ENCODE assay signal across 22 mouse cellular contexts in the genomic region with DNA sequence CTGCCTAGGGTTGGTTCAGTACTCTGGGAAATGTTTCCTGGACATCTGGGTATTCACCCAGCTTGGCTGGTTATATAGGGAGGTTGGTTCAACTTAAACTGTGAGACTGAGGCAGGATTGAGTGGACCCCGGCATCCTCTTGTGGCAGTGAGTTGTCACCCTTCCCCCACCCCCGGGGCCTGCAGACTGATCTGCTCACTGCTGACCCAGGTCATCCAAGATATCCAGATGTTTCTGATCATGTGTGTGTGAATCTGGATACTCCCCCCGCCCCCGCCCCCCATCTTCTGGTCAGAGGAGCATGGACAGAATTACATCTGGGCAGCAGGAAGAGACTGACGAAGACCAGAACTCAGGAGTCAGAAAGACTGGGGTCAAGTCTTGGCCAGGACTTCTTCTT. TPM values are rescaled to one million over a fixed set of nuclear protein-coding genes. Genes with fewer than 3 reads are reported as not detected.
DNase-seq lines count a peak whose midpoint lies in the region; ATAC-seq and TF ChIP-seq lines count a peak whose summit lies in the region.
"Had no signal": no experiment of that assay in that cellular context is flagged by ENCODE, and none has a peak within 500 bp of the region (broad histone marks: within the 10 kb centered on the region; RNA-seq: fewer than 3 reads in every experiment).

No protein-coding gene starts in this region.

- no peaks in the 10 kb centered on the region for H3K36me3 ChIP-seq in kidney, embryonic 15.5 days
- no peaks in the 10 kb centered on the region for H3K36me3 ChIP-seq in kidney, adult 2 months (ENCODE audit: control insufficient read depth, insufficient read depth, low read length)
- H3K36me3 ChIP-seq in embryonic facial prominence, embryonic 10.5 days (replicated peaks): no peaks in the 10 kb centered on the region
- H3K36me3 ChIP-seq in stomach, embryonic 14.5 days (ENCODE audit: control insufficient read depth, insufficient read depth, low read length): no peaks in the 10 kb centered on the region
- H3K36me3 ChIP-seq in hindbrain, embryonic 14.5 days (replicated peaks; ENCODE audit: control insufficient read depth, insufficient read depth): no peaks in the 10 kb centered on the region
- H3K36me3 ChIP-seq: heart, embryonic 15.5 days; hindbrain, embryonic 13.5 days; limb, embryonic 13.5 days; liver, embryonic 12.5 days; midbrain, embryonic 12.5 days had no signal

- DNase-seq in kidney, adult 2 months: no peak
- DNase-seq in embryo, embryonic 10 days (ENCODE audit: low spot score): peak; percentile 41
- peak; percentile 73 for DNase-seq in embryonic facial prominence, embryonic 10.5 days (ENCODE audit: low spot score)
- no peak for DNase-seq in spleen, adult 18-20 months
- DNase-seq in hindbrain, embryonic 14.5 days (ENCODE audit: low spot score): no peak
- DNase-seq in lung, adult 18-20 months: no peak
- DNase-seq: adrenal gland, adult 2 months; cerebellum, adult 11 months; cerebellum, adult 9-11 months; heart, postnatal 36 days; lung, adult 2 months; lung, postnatal 14 days; thymus, postnatal 25 days had no signal

- no peak for TF ChIP-seq POLR2A in kidney, adult 2 months (IDR thresholded peaks at IDR 0.05; ENCODE audit: low read depth, low read length)

- H3K4me3 ChIP-seq in kidney, embryonic 15.5 days (replicated peaks): no peak overlapping the region
- no peak overlapping the region for H3K4me3 ChIP-seq in kidney, adult 2 months (ENCODE audit: insufficient read depth, low read depth, low read length)
- H3K4me3 ChIP-seq in embryonic facial prominence, embryonic 10.5 days: no peak overlapping the region
- no peak overlapping the region for H3K4me3 ChIP-seq in stomach, embryonic 14.5 days (ENCODE audit: low read depth, low read length)
- no peak overlapping the region for H3K4me3 ChIP-seq in hindbrain, embryonic 14.5 days (replicated peaks; ENCODE audit: low read length)
- H3K4me3 ChIP-seq: heart, embryonic 15.5 days; hindbrain, embryonic 13.5 days; limb, embryonic 13.5 days; liver, embryonic 12.5 days; midbrain, embryonic 12.5 days had no signal

- H3K9me3 ChIP-seq in kidney, embryonic 15.5 days (replicated peaks): no peaks in the 10 kb centered on the region
- no peaks in the 10 kb centered on the region for H3K9me3 ChIP-seq in embryonic facial prominence, embryonic 10.5 days
- H3K9me3 ChIP-seq in stomach, embryonic 14.5 days (ENCODE audit: control insufficient read depth, low read depth, low read length): no peaks in the 10 kb centered on the region
- H3K9me3 ChIP-seq in hindbrain, embryonic 14.5 days (ENCODE audit: control insufficient read depth, low read length): no peaks in the 10 kb centered on the region
- H3K9me3 ChIP-seq: heart, embryonic 15.5 days; hindbrain, embryonic 13.5 days; limb, embryonic 13.5 days; liver, embryonic 12.5 days; midbrain, embryonic 12.5 days had no signal

- no peak overlapping the region for H3K27ac ChIP-seq in kidney, embryonic 15.5 days
- no peak overlapping the region for H3K27ac ChIP-seq in kidney, adult 2 months (ENCODE audit: insufficient read depth, low read depth, low read length)
- peak overlapping the region; percentile 25; the same call in 1 of the 2 replicates for H3K27ac ChIP-seq in embryonic facial prominence, embryonic 10.5 days (replicated peaks)
- no peak overlapping the region for H3K27ac ChIP-seq in stomach, embryonic 14.5 days (ENCODE audit: low read length)
- no peak overlapping the region for H3K27ac ChIP-seq in hindbrain, embryonic 14.5 days
- H3K27ac ChIP-seq: heart, embryonic 15.5 days; hindbrain, embryonic 13.5 days; limb, embryonic 13.5 days; liver, embryonic 12.5 days; midbrain, embryonic 12.5 days had no signal

- 42% methylated on average over 5 of the region's 5 CpGs for WGBS in kidney, embryonic 15.5 days
- 57% methylated on average over 5 of the region's 5 CpGs for WGBS in kidney, adult 2 months
- 49% methylated on average over 5 of the region's 5 CpGs for WGBS in embryonic facial prominence, embryonic 10.5 days
- WGBS in stomach, embryonic 14.5 days: 45% methylated on average over 5 of the region's 5 CpGs
- 93% methylated on average over 5 of the region's 5 CpGs for WGBS in hindbrain, embryonic 14.5 days

- 0 out of 2 replicates have a peak, but pooled peaks cover 3% of the 10 kb centered on the region for H3K27me3 ChIP-seq in kidney, embryonic 15.5 days
- no peaks in the 10 kb centered on the region for H3K27me3 ChIP-seq in kidney, adult 2 months (replicated peaks; ENCODE audit: control insufficient read depth, insufficient read depth, low read length)
- no peaks in the 10 kb centered on the region for H3K27me3 ChIP-seq in embryonic facial prominence, embryonic 10.5 days (replicated peaks; ENCODE audit: low read depth, poor library complexity, severe bottlenecking)
- no peaks in the 10 kb centered on the region for H3K27me3 ChIP-seq in stomach, embryonic 14.5 days (ENCODE audit: control insufficient read depth, insufficient read depth, low read length)
- H3K27me3 ChIP-seq in hindbrain, embryonic 14.5 days (ENCODE audit: control insufficient read depth, insufficient read depth, low read length): no peaks in the 10 kb centered on the region
- H3K27me3 ChIP-seq: hindbrain, embryonic 13.5 days; limb, embryonic 13.5 days; midbrain, embryonic 12.5 days had no signal

- H3K4me2 ChIP-seq in kidney, embryonic 15.5 days: no peak overlapping the region
- no peak overlapping the region for H3K4me2 ChIP-seq in stomach, embryonic 14.5 days (replicated peaks; ENCODE audit: low read depth, low read length)
- no peak overlapping the region for H3K4me2 ChIP-seq in hindbrain, embryonic 14.5 days (replicated peaks)
- H3K4me2 ChIP-seq: heart, embryonic 15.5 days; hindbrain, embryonic 13.5 days; limb, embryonic 13.5 days; liver, embryonic 12.5 days; midbrain, embryonic 12.5 days had no signal

- no peak for TF ChIP-seq CTCF in kidney, adult 2 months (conservative IDR thresholded peaks at IDR 0.05; ENCODE audit: insufficient read depth, insufficient read length, low read depth, low read length)

- ATAC-seq in kidney, embryonic 15.5 days (replicated peaks; ENCODE audit: low FRiP score): peak; percentile 60
- peak; percentile 62; the same call in 1 of the 2 replicates for ATAC-seq in stomach, embryonic 14.5 days (ENCODE audit: insufficient number of reproducible peaks, insufficient read depth, low FRiP score, low read depth)
- no peak for ATAC-seq in hindbrain, embryonic 14.5 days (ENCODE audit: low FRiP score)
- ATAC-seq: inflammation-experienced regulatory T-cells, adult 6 months; liver, embryonic 12.5 days; Patski had no signal

- H3K4me1 ChIP-seq in kidney, embryonic 15.5 days: peaks cover 4% of the 10 kb centered on the region; the same call in 1 of the 2 replicates
- H3K4me1 ChIP-seq in kidney, adult 2 months (ENCODE audit: control insufficient read depth, insufficient read depth, low read length): no peaks in the 10 kb centered on the region
- H3K4me1 ChIP-seq in embryonic facial prominence, embryonic 10.5 days: peaks cover 32% of the 10 kb centered on the region
- H3K4me1 ChIP-seq in stomach, embryonic 14.5 days (ENCODE audit: control insufficient read depth, insufficient read depth, low read length): 0 out of 2 replicates have a peak, but pooled peaks cover 6% of the 10 kb centered on the region
- no peaks in the 10 kb centered on the region for H3K4me1 ChIP-seq in hindbrain, embryonic 14.5 days (replicated peaks; ENCODE audit: control insufficient read depth, insufficient read depth, low read length)
- H3K4me1 ChIP-seq: heart, embryonic 15.5 days; limb, embryonic 13.5 days had no signal

- no peak overlapping the region for H3K9ac ChIP-seq in kidney, embryonic 15.5 days
- no peak overlapping the region for H3K9ac ChIP-seq in stomach, embryonic 14.5 days (replicated peaks; ENCODE audit: low read depth, low read length)
- H3K9ac ChIP-seq in hindbrain, embryonic 14.5 days: no peak overlapping the region
- H3K9ac ChIP-seq: heart, embryonic 15.5 days; hindbrain, embryonic 13.5 days; limb, embryonic 13.5 days; liver, embryonic 12.5 days; midbrain, embryonic 12.5 days had no signal

RNA-seq across cellular contexts. Expression of a gene that starts 45.4 kb away (rescaled TPM):
- polyA plus RNA-seq in kidney, embryonic 15.5 days (2015; fragmentation: Nextera tagmentation; extraction: Ambion mirVana): 2.1 and 3.0 TPM in 2 replicates
- polyA plus RNA-seq in kidney, adult 2 months (2012; rRNA removed): 1.3 TPM in 2 replicates
- polyA plus RNA-seq in embryonic facial prominence, embryonic 10.5 days (2016; fragmentation: Nextera tagmentation; extraction: Ambion mirVana): 0.62 and 0.88 TPM in 2 replicates
- 4.4 and 6.0 TPM in 2 replicates for polyA plus RNA-seq in stomach, embryonic 14.5 days (2014; fragmentation: Nextera tagmentation; extraction: Ambion mirVana)
- 7.3 and 7.7 TPM in 2 replicates for polyA plus RNA-seq in hindbrain, embryonic 14.5 days (2014; fragmentation: Nextera tagmentation; extraction: Ambion mirVana)
- polyA plus RNA-seq: inflammation-experienced regulatory T-cells, adult 6 months; liver, embryonic 12.5 days had no signal

Comparison
In these comparisons a context has a peak if more than half of its experiments do, and no peak if none do; other contexts are left out.
1. DNase-seq: peak in embryo, embryonic 10 days (single experiment) and embryonic facial prominence, embryonic 10.5 days (single experiment); none in kidney, adult 2 months (single experiment), spleen, adult 18-20 months (0 of 2), hindbrain, embryonic 14.5 days (single experiment) and lung, adult 18-20 months (0 of 2).